Mouse (Mus musculus): ENCODE measurements around the gene Agrn.

Gene Agrn

GRCm38 (mm10) chr4:156197131-156197828, at the start of gene Agrn:
Gene Agrn, minus strand, starts transcription at chr4:156197488.
- peak; percentile 68 to 76 for DNase-seq (ENCODE audit: low spot score in 2 of 2)

GRCm38 (mm10) chr4:156236651-156237447, 39.6 kb upstream of the Agrn start:
- DNase-seq (ENCODE audit: low spot score in 2 of 2), result no peak

GRCm38 (mm10) chr4:156235808-156236533, 38.7 kb upstream of the Agrn start, which contains the start of gene Noc2l:
Gene Noc2l, plus strand, starts transcription at chr4:156236010.
- DNase-seq (ENCODE audit: low spot score in 2 of 2), result peak; percentile 94 to 95

GRCm38 (mm10) chr4:156235360-156235770, 38.1 kb upstream of the Agrn start:
- DNase-seq (ENCODE audit: low spot score in 2 of 2), result no peak

GRCm38 (mm10) chr4:156234701-156235213, 37.5 kb upstream of the Agrn start, which contains the start of gene Plekhn1:
Gene Plekhn1, minus strand, starts transcription at chr4:156234857.
- peak; percentile 85 to 87 for DNase-seq (ENCODE audit: low spot score in 2 of 2)

- DNase-seq (ENCODE audit: low spot score in 2 of 2), result no peak
These were observed 36.8 kb upstream of the Agrn start for GRCm38 (mm10) chr4:156234021-156234501.

- no peak for DNase-seq (ENCODE audit: low spot score in 2 of 2)
These were observed 31.2 kb upstream of the Agrn start for GRCm38 (mm10) chr4:156228393-156229024.

- no peak for DNase-seq (ENCODE audit: low spot score in 2 of 2)
These were observed 30.6 kb upstream of the Agrn start for GRCm38 (mm10) chr4:156227752-156228392.

- DNase-seq (ENCODE audit: low spot score in 2 of 2), result no peak
These were observed 27.0 kb upstream of the Agrn start for GRCm38 (mm10) chr4:156224276-156224675.

GRCm38 (mm10) chr4:156219936-156220335, 22.6 kb upstream of the Agrn start:
- no peak for DNase-seq (ENCODE audit: low spot score in 2 of 2)

- peak in 1 of 2 experiments; percentile 44 for DNase-seq (ENCODE audit: low spot score in 2 of 2)
These were observed 20.6 kb upstream of the Agrn start for GRCm38 (mm10) chr4:156217838-156218237.

- no peak for DNase-seq (ENCODE audit: low spot score in 2 of 2)
These were observed 19.9 kb upstream of the Agrn start for GRCm38 (mm10) chr4:156217022-156217669.

GRCm38 (mm10) chr4:156216196-156216595, 18.9 kb upstream of the Agrn start:
- DNase-seq (ENCODE audit: low spot score in 2 of 2), result no peak

GRCm38 (mm10) chr4:156215649-156216048, 18.4 kb upstream of the Agrn start, which contains the start of gene Perm1:
Gene Perm1, plus strand, starts transcription at chr4:156215868.
- DNase-seq (ENCODE audit: low spot score in 2 of 2), result no peak

GRCm38 (mm10) chr4:156213134-156213533, 15.8 kb upstream of the Agrn start:
- no peak for DNase-seq (ENCODE audit: low spot score in 2 of 2)

GRCm38 (mm10) chr4:156209963-156210635, 12.8 kb upstream of the Agrn start:
- no peak for DNase-seq (ENCODE audit: low spot score in 2 of 2)

GRCm38 (mm10) chr4:156208872-156209271, 11.6 kb upstream of the Agrn start:
- DNase-seq (ENCODE audit: low spot score in 2 of 2), result no peak

GRCm38 (mm10) chr4:156203413-156204131, 6.3 kb upstream of the Agrn start:
- no peak for DNase-seq (ENCODE audit: low spot score in 2 of 2)

- peak; percentile 81 to 83 for DNase-seq (ENCODE audit: low spot score in 2 of 2)
These were observed 5.7 kb upstream of the Agrn start, which contains the start of gene AW011738 for GRCm38 (mm10) chr4:156203001-156203412. Gene AW011738, plus strand, starts transcription at chr4:156203304.
